15 mouse cellular contexts compared by ENCODE assay signal in genomic region chr7:99972912-99973311, GRCm38 (mm10). TPM values are rescaled to one million over a fixed set of nuclear protein-coding genes. Genes with fewer than 3 reads are reported as not detected.
DNase-seq lines count a peak whose midpoint lies in the region; ATAC-seq and TF ChIP-seq lines count a peak whose summit lies in the region.
"Not testable (repeated sequence)": the region's sequence is repeated elsewhere in the genome, so short reads cannot be mapped to it uniquely, and the experiment has no call there.
"Had no signal": no experiment of that assay in that cellular context is flagged by ENCODE, and none has a peak within 500 bp of the region (broad histone marks: within the 10 kb centered on the region; RNA-seq: fewer than 3 reads in every experiment).

No protein-coding gene starts in this region.

- not testable (repeated sequence) for ATAC-seq in Patski; liver, postnatal 0 days; stomach, postnatal 0 days (ENCODE audit: low FRiP score, low TSS enrichment)

- H3K4me3 ChIP-seq in heart, adult 2 months; limb, embryonic 10.5 days; liver, postnatal 0 days (ENCODE audit: low read depth, low read length); stomach, postnatal 0 days (ENCODE audit: low read depth, low read length): not testable (repeated sequence)

- H3K4me2 ChIP-seq in liver, postnatal 0 days (ENCODE audit: low read depth, low read length); stomach, postnatal 0 days (replicated peaks; ENCODE audit: low read depth): not testable (repeated sequence)

- H3K27ac ChIP-seq in heart, adult 2 months; limb, embryonic 10.5 days; stomach, postnatal 0 days (replicated peaks): not testable (repeated sequence)
- H3K27ac ChIP-seq in liver, postnatal 0 days (ENCODE audit: low read depth): peak overlapping the region; percentile 89

- H3K9ac ChIP-seq in heart, adult 2 months (ENCODE audit: low read depth, low read length); liver, postnatal 0 days (replicated peaks); stomach, postnatal 0 days (ENCODE audit: low read length): not testable (repeated sequence)

- DNase-seq in Patski (ENCODE audit: low read depth, low spot score); heart, adult 2 months; liver, postnatal 0 days; stomach, postnatal 0 days (ENCODE audit: low spot score): not testable (repeated sequence)
- peak; percentile 2 for DNase-seq in kidney, postnatal 10 days
- peak; percentile 8 for DNase-seq in limb, embryonic 10.5 days (ENCODE audit: low spot score)

- not testable (repeated sequence) for TF ChIP-seq EP300 in heart, adult 2 months (IDR thresholded peaks at IDR 0.05; ENCODE audit: insufficient read depth, low read depth, low read length); liver, postnatal 0 days (IDR thresholded peaks at IDR 0.05; ENCODE audit: low read depth); stomach, postnatal 0 days (optimal IDR thresholded peaks at IDR 0.05)

- intact Hi-C loops in heart, adult 2 months (cut with DNase I): not testable (repeated sequence)

- H3K27me3 ChIP-seq in Patski; heart, adult 2 months (ENCODE audit: control insufficient read depth, insufficient read depth, low read length); limb, embryonic 10.5 days (ENCODE audit: low read depth, poor library complexity, severe bottlenecking); liver, postnatal 0 days (ENCODE audit: insufficient read depth, low read length); stomach, postnatal 0 days (ENCODE audit: control insufficient read depth, insufficient read depth, low read length): not testable (repeated sequence)

- H3K36me3 ChIP-seq in heart, adult 2 months (ENCODE audit: control insufficient read depth, insufficient read depth, low read length); limb, embryonic 10.5 days; liver, postnatal 0 days (replicated peaks; ENCODE audit: insufficient read depth, low read length); stomach, postnatal 0 days (ENCODE audit: control insufficient read depth, insufficient read depth, low read length): not testable (repeated sequence)

- in situ Hi-C loops in Patski (cut with MboI; ENCODE audit: low pct_unique_long_range_greater_than_20kb): not testable (repeated sequence)

- H3K9me3 ChIP-seq in limb, embryonic 10.5 days (replicated peaks); liver, postnatal 0 days (ENCODE audit: low read length); stomach, postnatal 0 days (ENCODE audit: control insufficient read depth, low read length): not testable (repeated sequence)

- H3K4me1 ChIP-seq in heart, adult 2 months (ENCODE audit: control insufficient read depth, insufficient read depth, low read length): peaks cover 11% of the 10 kb centered on the region
- H3K4me1 ChIP-seq in limb, embryonic 10.5 days: peaks cover 21% of the 10 kb centered on the region
- H3K4me1 ChIP-seq in liver, postnatal 0 days (ENCODE audit: insufficient read depth): peaks cover 39% of the 10 kb centered on the region
- H3K4me1 ChIP-seq in stomach, postnatal 0 days (replicated peaks; ENCODE audit: control insufficient read depth, insufficient read depth): not testable (repeated sequence)

- CTCF ChIA-PET in Patski (lab: Charles Lee): interaction anchor here (2.0 kb wide), 1 partner anchor 46 kb away, joined by 4 read pairs; no protein-coding TSS in a partner anchor

- peaks cover 10% of the 10 kb centered on the region for H3K79me2 ChIP-seq in heart, adult 2 months (replicated peaks; ENCODE audit: control insufficient read depth, insufficient read depth, low read length)

- peak; percentile 23 for TF ChIP-seq CTCF in Patski (IDR thresholded peaks at IDR 0.05)
- TF ChIP-seq CTCF in heart, adult 2 months (IDR thresholded peaks at IDR 0.05): peak; percentile 33
- TF ChIP-seq CTCF in liver, postnatal 0 days (IDR thresholded peaks at IDR 0.05; ENCODE audit: low read depth): 0 out of 2 replicates have a peak, but pooled peaks have one; percentile 4
- TF ChIP-seq CTCF in stomach, postnatal 0 days (IDR thresholded peaks at IDR 0.05; ENCODE audit: low read depth): 0 out of 2 replicates have a peak, but pooled peaks have one; percentile 11

- POLR2A ChIA-PET in Patski (lab: Charles Lee): interaction anchor here (0.8 kb wide), 1 partner anchor 148 kb away, joined by 4 read pairs; the partner anchor contains the start of gene Pold3

- 81% methylated on average over 3 of the region's 3 CpGs for WGBS in heart, adult 2 months
- WGBS in limb, embryonic 10.5 days: 87% methylated on average over 3 of the region's 3 CpGs
- WGBS in liver, postnatal 0 days (ENCODE audit: insufficient replicate concordance): 69% methylated on average over 3 of the region's 3 CpGs
- 83% methylated on average over 3 of the region's 3 CpGs for WGBS in stomach, postnatal 0 days

- TF ChIP-seq POLR2A in heart, adult 2 months (IDR thresholded peaks at IDR 0.05; ENCODE audit: insufficient read depth, low read depth, low read length): not testable (repeated sequence)

RNA-seq across cellular contexts. Expression of gene Rnf169, which starts 7.3 kb away (rescaled TPM):
- 9.3 TPM for polyA plus RNA-seq in Patski (2021)
- total RNA-seq in heart, adult 2 months (2021): 10 to 100 TPM in 1 of 2 experiments, 1 to 10 TPM in 1; 9.4 to 10.6 TPM
- polyA plus RNA-seq in heart, adult 2 months (2012; rRNA removed): 2.9 and 3.6 TPM in 2 replicates
- 5.6 and 6.3 TPM in 2 replicates for polyA plus RNA-seq in limb, embryonic 10.5 days (2016; fragmentation: Nextera tagmentation; extraction: Ambion mirVana)
- polyA plus RNA-seq in liver, postnatal 0 days (2015; fragmentation: Nextera tagmentation; extraction: Ambion mirVana): 2.5 and 2.8 TPM in 2 replicates
- polyA plus RNA-seq in stomach, postnatal 0 days (2015; fragmentation: Nextera tagmentation; extraction: Ambion mirVana): 1.8 and 2.0 TPM in 2 replicates

RNA-seq across cellular contexts. Expression of gene Chrdl2, which starts 33.1 kb away (rescaled TPM):
- 0.23 TPM for polyA plus RNA-seq in Patski (2021)
- under 1 TPM in 1 of 2 experiments, not detected in 1; 0.16 TPM for total RNA-seq in heart, adult 2 months (2021)
- 0.18 and 0.38 TPM in 2 replicates for polyA plus RNA-seq in heart, adult 2 months (2012; rRNA removed)
- polyA plus RNA-seq in limb, embryonic 10.5 days (2016; fragmentation: Nextera tagmentation; extraction: Ambion mirVana): 0.14 and 0.19 TPM in 2 replicates
- polyA plus RNA-seq in liver, postnatal 0 days (2015; fragmentation: Nextera tagmentation; extraction: Ambion mirVana): not detected in 2 replicates
- 0.44 and 2.0 TPM in 2 replicates for polyA plus RNA-seq in stomach, postnatal 0 days (2015; fragmentation: Nextera tagmentation; extraction: Ambion mirVana)
- total RNA-seq: adrenal gland, adult 18-20 months; adrenal gland, postnatal 10 days; adrenal gland, postnatal 36 days; heart, adult 18-20 months; heart, postnatal 14 days; heart, postnatal 4 days had no signal
- polyA plus RNA-seq: forebrain, embryonic 13.5 days; heart, embryonic 16.5 days; hindbrain, embryonic 11.5 days had no signal
